Comparison of ENCODE assay signal across 8 mouse cellular contexts in the genomic region with DNA sequence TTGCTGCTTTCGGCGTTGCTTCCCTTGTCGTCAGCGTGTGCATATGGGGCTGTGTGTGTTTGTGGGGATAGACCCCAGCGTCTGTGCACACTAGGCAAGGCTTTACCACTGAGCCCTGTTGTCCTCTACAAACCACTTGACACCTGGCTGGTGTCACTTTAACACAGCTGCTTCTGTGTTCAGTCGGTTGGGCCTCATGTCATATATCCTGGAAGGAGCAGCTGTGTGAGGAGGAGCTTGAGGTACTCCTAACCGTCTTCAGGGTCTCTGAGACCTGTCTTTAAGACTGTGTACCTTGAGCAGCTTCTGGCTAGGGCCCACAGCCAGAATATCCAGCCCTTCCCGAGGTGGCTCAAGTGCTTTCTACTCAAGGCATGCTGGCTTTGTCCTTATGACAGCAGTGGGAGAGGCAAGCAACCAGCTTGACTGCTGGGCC. TPM values are rescaled to one million over a fixed set of nuclear protein-coding genes. Genes with fewer than 3 reads are reported as not detected.
DNase-seq lines count a peak whose midpoint lies in the region; ATAC-seq lines count a peak whose summit lies in the region.

No protein-coding gene starts in this region.

- peak overlapping the region; percentile 7; the same call in 1 of the 2 replicates for H3K4me2 ChIP-seq in kidney, embryonic 15.5 days
- peak overlapping the region; percentile 43 for H3K4me2 ChIP-seq in forebrain, embryonic 15.5 days (replicated peaks)
- no peak overlapping the region for H3K4me2 ChIP-seq in liver, embryonic 16.5 days (ENCODE audit: low read depth, low read length)

- peaks cover 60% of the 10 kb centered on the region for H3K4me1 ChIP-seq in kidney, embryonic 15.5 days
- peaks cover 89% of the 10 kb centered on the region for H3K4me1 ChIP-seq in forebrain, embryonic 15.5 days
- H3K4me1 ChIP-seq in liver, embryonic 16.5 days (ENCODE audit: control insufficient read depth, low read depth, low read length) = peaks cover 46% of the 10 kb centered on the region

- no peak; the same call in 1 of the 2 replicates for ATAC-seq in kidney, embryonic 15.5 days (replicated peaks; ENCODE audit: low FRiP score)
- ATAC-seq in forebrain, embryonic 15.5 days (replicated peaks) = 0 out of 2 replicates have a peak, but pooled peaks have one; percentile 8
- ATAC-seq in liver, embryonic 16.5 days (ENCODE audit: low read depth) = no peak

- peak overlapping the region; percentile 47; the same call in 1 of the 2 replicates for H3K27ac ChIP-seq in kidney, embryonic 15.5 days
- peak overlapping the region; percentile 81 for H3K27ac ChIP-seq in forebrain, embryonic 15.5 days (replicated peaks)
- H3K27ac ChIP-seq in liver, embryonic 16.5 days (ENCODE audit: low read length) = peak overlapping the region; percentile 58

- H3K4me3 ChIP-seq in kidney, embryonic 15.5 days (replicated peaks) = no peak overlapping the region
- no peak overlapping the region for H3K4me3 ChIP-seq in forebrain, embryonic 15.5 days
- peak overlapping the region; percentile 19 for H3K4me3 ChIP-seq in liver, embryonic 16.5 days (ENCODE audit: low read depth, low read length)

- 31% methylated on average over 8 of the region's 8 CpGs for WGBS in kidney, embryonic 15.5 days
- 36% methylated on average over 8 of the region's 8 CpGs for WGBS in forebrain, embryonic 15.5 days
- 32% methylated on average over 8 of the region's 8 CpGs for WGBS in liver, embryonic 16.5 days (ENCODE audit: insufficient replicate concordance)

- no peaks in the 10 kb centered on the region for H3K27me3 ChIP-seq in kidney, embryonic 15.5 days
- H3K27me3 ChIP-seq in forebrain, embryonic 15.5 days = no peaks in the 10 kb centered on the region
- no peaks in the 10 kb centered on the region for H3K27me3 ChIP-seq in liver, embryonic 16.5 days (ENCODE audit: control insufficient read depth, insufficient read depth, low read depth, low read length)

- no peak for DNase-seq in kidney, adult 8-10 months
- DNase-seq in thymus, adult 18-20 months = peak; percentile 74 to 88
- no peak for DNase-seq in embryo, embryonic 10.5 days (ENCODE audit: low spot score)
- DNase-seq in cerebellum, adult 9-11 months = no peak
- DNase-seq in layer of hippocampus, adult 8-10 months (ENCODE audit: low spot score in 2 of 2) = no peak

- H3K9me3 ChIP-seq in kidney, embryonic 15.5 days (replicated peaks) = no peaks in the 10 kb centered on the region
- H3K9me3 ChIP-seq in forebrain, embryonic 15.5 days = no peaks in the 10 kb centered on the region
- H3K9me3 ChIP-seq in liver, embryonic 16.5 days (replicated peaks; ENCODE audit: control insufficient read depth, low read length) = no peaks in the 10 kb centered on the region

- no peaks in the 10 kb centered on the region for H3K36me3 ChIP-seq in kidney, embryonic 15.5 days
- H3K36me3 ChIP-seq in forebrain, embryonic 15.5 days = no peaks in the 10 kb centered on the region
- no peaks in the 10 kb centered on the region for H3K36me3 ChIP-seq in liver, embryonic 16.5 days (ENCODE audit: control insufficient read depth, insufficient read depth)

- H3K9ac ChIP-seq in kidney, embryonic 15.5 days = no peak overlapping the region
- no peak overlapping the region for H3K9ac ChIP-seq in forebrain, embryonic 15.5 days (replicated peaks)
- H3K9ac ChIP-seq in liver, embryonic 16.5 days (ENCODE audit: low read depth, low read length) = no peak overlapping the region

RNA-seq across cellular contexts. Expression of a gene that starts 7.3 kb away (rescaled TPM):
- 132 and 162 TPM in 2 replicates for polyA plus RNA-seq in kidney, embryonic 15.5 days (2015; fragmentation: Nextera tagmentation; extraction: Ambion mirVana)
- polyA plus RNA-seq in forebrain, embryonic 15.5 days (2015; fragmentation: Nextera tagmentation; extraction: Ambion mirVana) = 141 and 169 TPM in 2 replicates
- polyA plus RNA-seq in liver, embryonic 16.5 days (2015; fragmentation: Nextera tagmentation; extraction: Ambion mirVana) = 82.2 and 83.5 TPM in 2 replicates
- 1,000 to 10,000 TPM; 1,389 to 1,663 (median 1,484) TPM for total RNA-seq in layer of hippocampus, adult 8-10 months (2022)

Comparison
In these comparisons a context has a peak if more than half of its experiments do, and no peak if none do; other contexts are left out.
1. DNase-seq: peak in thymus, adult 18-20 months (2 of 2); none in kidney, adult 8-10 months (0 of 2), embryo, embryonic 10.5 days (single experiment), cerebellum, adult 9-11 months (single experiment) and layer of hippocampus, adult 8-10 months (0 of 2).
2. Peak in every context shown above with its lines, with median percentiles within 50 percentile points of each other: H3K27ac ChIP-seq.